Comparison of ENCODE assay signal across 24 mouse cellular contexts in the genomic region with DNA sequence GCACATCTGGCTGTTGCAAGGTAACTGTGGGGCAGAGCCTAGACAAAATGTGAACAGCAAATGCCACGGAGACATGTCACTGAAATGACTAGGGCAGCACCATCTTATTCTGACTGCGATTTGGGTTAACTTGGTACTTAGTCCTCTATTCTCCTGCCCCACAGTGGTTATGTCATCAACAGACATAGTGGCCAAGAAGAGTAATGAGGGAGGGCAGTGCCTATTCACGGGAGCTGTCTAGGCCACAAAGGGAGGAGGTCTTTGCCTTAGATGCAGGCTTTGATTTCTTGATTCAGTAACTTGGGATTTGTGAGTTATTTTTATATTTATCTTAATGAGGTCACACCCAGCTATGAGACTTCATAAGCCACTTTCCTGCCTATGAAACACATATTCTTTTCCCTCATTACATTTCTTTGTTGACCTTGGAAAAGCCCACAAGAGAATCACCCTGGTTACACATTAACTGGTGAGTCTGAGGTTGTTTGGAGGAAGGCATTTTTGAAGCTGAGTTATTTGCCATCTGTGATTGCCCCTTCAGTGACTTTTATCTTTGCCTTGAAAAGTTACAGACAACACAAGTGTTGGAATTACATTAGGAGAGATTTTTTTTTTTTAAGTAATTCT.
"Had no signal": no experiment of that assay in that cellular context is flagged by ENCODE, and none has a peak within 500 bp of the region (broad histone marks: within the 10 kb centered on the region; RNA-seq: fewer than 3 reads in every experiment).

No protein-coding gene starts in this region.

- H3K27ac ChIP-seq: layer of hippocampus, adult 2 months; limb, embryonic 12.5 days; limb, embryonic 15.5 days; liver, embryonic 14.5 days; macrophage; midbrain, embryonic 12.5 days; midbrain, embryonic 15.5 days; neural tube, embryonic 12.5 days; neural tube, embryonic 15.5 days; stomach, embryonic 15.5 days had no signal

- H3K27me3 ChIP-seq: limb, embryonic 12.5 days; limb, embryonic 15.5 days; midbrain, embryonic 15.5 days; neural tube, embryonic 12.5 days; neural tube, embryonic 15.5 days; stomach, embryonic 15.5 days had no signal

- H3K4me2 ChIP-seq: limb, embryonic 15.5 days; liver, embryonic 11.5 days; lung, embryonic 14.5 days; stomach, embryonic 15.5 days had no signal

- H3K9me3 ChIP-seq: limb, embryonic 12.5 days; limb, embryonic 15.5 days; midbrain, embryonic 12.5 days; midbrain, embryonic 15.5 days; neural tube, embryonic 12.5 days; neural tube, embryonic 15.5 days; stomach, embryonic 15.5 days had no signal

- H3K4me1 ChIP-seq: stomach, embryonic 15.5 days had no signal

- H3K4me3 ChIP-seq: layer of hippocampus, adult 2 months; limb, embryonic 12.5 days; limb, embryonic 15.5 days; midbrain, embryonic 12.5 days; neural tube, embryonic 12.5 days; stomach, embryonic 15.5 days had no signal

- DNase-seq: kidney, adult 18-20 months; kidney, postnatal 25 days; layer of hippocampus, adult 9-11 months; left cerebral cortex, postnatal 4 days; liver, postnatal 0 days; lung, embryonic 14.5 days; right cerebral cortex, adult 18-20 months; right cerebral cortex, postnatal 14 days; right cerebral cortex, postnatal 4 days; thymus, adult 2 months; thymus, postnatal 14 days; thymus, postnatal 4 days had no signal

- ATAC-seq: liver, postnatal 0 days; lung, postnatal 0 days; midbrain, embryonic 15.5 days had no signal

- H3K36me3 ChIP-seq: limb, embryonic 12.5 days; limb, embryonic 15.5 days; midbrain, embryonic 12.5 days; midbrain, embryonic 15.5 days; neural tube, embryonic 12.5 days; neural tube, embryonic 15.5 days; stomach, embryonic 15.5 days had no signal

- H3K9ac ChIP-seq: limb, embryonic 12.5 days; limb, embryonic 15.5 days; liver, embryonic 14.5 days; liver, postnatal 0 days; lung, embryonic 14.5 days; midbrain, embryonic 12.5 days; midbrain, embryonic 15.5 days; neural tube, embryonic 12.5 days; neural tube, embryonic 15.5 days; stomach, embryonic 15.5 days had no signal
